Mouse (Mus musculus): ENCODE measurements around the gene Dnajc2. TPM values are rescaled to one million over a fixed set of nuclear protein-coding genes. Genes with fewer than 3 reads are reported as not detected.
A peak's percentile ranks its signal among the peaks of the same experiment; 100 is the strongest.

Dnajc2 gene
- total RNA-seq (2021) = 10 to 100 TPM; 45.8 to 51.6 TPM

DNA sequence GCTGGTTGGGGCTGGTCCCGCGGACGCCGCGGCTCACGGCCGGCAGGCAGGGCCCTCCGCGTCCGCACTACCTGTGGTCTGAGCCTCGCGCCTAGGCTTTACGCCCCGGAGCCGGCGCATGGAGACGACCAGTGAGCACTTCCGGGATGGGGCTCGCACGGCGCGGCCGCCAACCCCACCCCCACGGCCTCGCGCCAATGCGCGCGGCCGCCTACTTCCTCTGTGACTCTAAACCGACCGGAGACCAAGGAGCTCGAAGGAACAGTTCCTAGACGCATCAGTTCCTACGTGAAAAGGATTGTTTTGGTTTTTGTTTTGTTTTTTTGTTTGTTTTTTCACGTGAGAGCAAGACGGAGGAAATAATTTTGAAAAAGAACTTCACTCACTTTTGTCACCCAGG is at the start of gene Dnajc2, which contains the start of gene Psmc2:
Dnajc2 (minus strand) TSS at position 199 of the 400 bp plus-strand sequence.
Psmc2 (plus strand) TSS at position 231 of the 400 bp plus-strand sequence.
- intact Hi-C loops (cut with DNase I) = no loop called here
- DNase-seq = peak; percentile 92

DNA sequence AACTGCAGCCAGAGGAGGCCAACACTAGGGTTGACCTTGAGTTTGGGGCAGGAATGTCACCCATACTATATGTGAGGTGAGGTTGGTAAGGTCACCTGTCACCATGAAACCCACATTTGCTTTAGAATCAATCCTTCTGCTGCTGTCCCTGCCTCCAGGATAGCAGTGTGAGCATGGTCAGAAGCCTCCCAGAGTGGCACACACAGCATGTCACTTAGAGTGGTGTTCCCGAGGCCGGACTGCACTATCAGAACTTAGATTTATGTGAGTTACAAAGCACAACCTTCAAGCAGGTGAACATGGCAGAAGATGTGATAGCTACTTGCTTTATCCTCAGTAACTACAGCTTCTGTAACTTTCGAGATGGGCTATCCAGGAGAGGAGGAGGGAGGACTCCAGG is 46.7 kb upstream of the Dnajc2 start:
- DNase-seq = no peak
- intact Hi-C loops (cut with DNase I) = no loop called here

DNA sequence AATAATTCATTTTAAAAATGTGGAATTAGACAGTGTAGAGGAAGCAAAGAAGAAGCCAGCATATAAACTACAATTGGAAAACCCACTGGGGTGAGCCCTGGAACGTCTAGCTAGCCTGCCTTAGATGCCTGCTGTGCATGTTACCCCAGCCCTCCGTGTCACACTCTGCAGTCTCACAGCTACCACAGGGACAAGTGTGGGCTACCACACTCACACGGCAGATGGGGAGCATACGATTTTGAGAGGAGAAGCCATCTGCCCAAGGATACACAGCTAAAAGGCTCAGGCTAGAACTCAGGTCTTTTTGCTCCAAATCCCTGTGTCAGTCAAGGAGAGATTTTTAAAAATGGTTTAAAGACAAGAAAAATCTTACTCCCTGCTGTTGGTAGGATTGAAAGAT is 43.8 kb upstream of the Dnajc2 start:
- intact Hi-C loops (cut with DNase I) = no loop called here
- DNase-seq = no peak

DNA sequence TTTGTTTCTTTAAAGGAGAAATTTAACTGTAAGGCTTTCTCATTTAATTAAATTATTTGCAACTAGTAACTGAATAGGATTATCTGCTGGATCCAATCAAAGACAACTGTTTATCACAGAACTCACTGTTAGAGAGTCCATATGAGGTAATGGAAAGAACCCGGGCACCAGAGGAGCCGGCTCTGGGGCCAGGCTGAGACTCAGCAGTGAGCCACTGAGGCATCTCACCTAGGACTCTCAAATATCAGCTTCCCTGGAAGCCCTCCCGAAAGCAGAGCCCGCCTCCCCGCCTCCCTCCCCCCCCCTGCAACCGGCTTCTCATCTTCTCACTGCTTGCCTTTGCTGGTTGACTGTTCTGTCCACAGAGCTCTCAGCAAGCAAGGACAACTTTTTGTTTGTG is 42.6 kb upstream of the Dnajc2 start:
- intact Hi-C loops (cut with DNase I) = no loop called here
- DNase-seq = no peak

DNA sequence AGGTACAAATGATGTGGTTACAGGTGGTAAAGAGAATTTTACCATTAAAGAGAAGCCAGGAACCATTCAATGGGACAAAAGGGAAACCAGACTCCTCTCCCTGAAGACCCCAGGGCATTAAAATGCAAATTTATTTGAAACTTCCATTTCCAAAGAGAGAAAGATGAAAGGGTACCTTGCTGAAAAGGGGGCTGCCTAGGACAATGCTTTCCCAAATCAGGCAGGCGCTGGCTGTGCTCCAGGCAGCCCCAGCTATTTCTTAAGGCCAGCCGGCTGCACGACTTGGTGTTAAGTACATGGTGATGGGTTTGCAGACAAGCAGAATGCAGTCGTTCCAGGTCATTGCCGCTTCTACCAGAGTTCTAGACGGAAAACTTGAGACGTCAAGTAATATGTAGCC is 41.3 kb upstream of the Dnajc2 start:
- intact Hi-C loops (cut with DNase I) = no loop called here
- DNase-seq = no peak

DNA sequence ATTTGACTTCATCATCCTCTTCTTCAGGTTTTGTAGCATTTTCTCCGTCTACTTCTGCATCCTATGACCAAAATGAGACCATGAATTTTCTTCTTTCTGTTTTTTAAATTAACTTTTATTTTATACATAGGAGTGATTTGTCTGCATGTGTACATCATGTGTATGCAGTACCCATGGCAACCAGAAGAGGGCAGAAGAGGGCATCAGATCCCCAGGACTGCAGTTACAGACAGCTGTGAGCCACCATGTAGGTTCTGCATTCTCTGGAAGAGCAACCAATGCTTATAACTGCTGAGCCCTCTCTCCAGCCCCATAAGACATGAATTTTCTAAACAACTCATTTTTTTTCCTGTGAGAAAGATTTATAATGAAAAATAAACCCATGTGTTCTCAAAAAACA is 28.9 kb upstream of the Dnajc2 start:
- DNase-seq = peak; percentile 56
- intact Hi-C loops (cut with DNase I) = loop anchor here (10.0 kb wide), 1 partner anchor 701 kb away; no protein-coding TSS in a partner anchor

DNA sequence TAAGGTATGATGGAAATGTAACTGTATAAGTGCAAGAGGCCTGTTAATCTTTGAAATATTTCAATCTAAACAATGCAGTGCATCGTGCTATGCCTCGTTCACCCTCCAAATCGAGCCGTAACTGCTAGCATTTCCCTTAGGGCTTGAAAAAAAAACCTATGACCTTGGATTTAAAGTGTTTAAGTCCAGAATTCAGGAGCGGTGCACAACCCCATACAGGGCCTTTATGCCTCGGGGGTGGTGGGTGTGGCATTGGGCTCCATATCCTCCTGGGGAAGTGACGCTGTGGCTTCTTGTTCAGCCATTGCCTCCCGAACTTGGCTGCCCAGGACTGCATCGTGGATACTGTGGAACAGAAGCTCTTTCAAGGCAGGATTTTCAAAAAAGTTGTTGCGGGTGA is 25.9 kb upstream of the Dnajc2 start:
- no peak for DNase-seq
- intact Hi-C loops (cut with DNase I) = loop anchor here (10.0 kb wide), 1 partner anchor 704 kb away; no protein-coding TSS in a partner anchor

DNA sequence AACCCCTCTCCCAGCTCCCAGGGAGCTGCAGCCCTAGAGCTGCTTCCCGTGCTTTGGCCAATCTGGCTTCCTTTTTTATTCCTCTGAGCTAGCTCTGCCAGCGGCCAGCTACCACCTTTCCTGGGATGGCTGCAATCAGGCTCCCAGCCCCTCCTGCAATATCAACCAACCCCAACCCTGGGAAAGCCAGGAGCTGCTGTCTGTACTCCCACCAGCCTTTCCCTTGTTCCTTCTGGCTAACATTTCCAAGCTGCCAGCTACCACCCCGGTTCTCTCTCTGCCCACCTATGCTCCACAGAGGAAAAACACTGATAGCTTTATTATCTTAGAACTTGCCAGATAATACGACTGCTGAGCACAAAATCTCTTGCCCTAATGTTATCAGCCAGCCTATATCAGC is 19.8 kb upstream of the Dnajc2 start:
- intact Hi-C loops (cut with DNase I) = no loop called here
- no peak for DNase-seq

DNA sequence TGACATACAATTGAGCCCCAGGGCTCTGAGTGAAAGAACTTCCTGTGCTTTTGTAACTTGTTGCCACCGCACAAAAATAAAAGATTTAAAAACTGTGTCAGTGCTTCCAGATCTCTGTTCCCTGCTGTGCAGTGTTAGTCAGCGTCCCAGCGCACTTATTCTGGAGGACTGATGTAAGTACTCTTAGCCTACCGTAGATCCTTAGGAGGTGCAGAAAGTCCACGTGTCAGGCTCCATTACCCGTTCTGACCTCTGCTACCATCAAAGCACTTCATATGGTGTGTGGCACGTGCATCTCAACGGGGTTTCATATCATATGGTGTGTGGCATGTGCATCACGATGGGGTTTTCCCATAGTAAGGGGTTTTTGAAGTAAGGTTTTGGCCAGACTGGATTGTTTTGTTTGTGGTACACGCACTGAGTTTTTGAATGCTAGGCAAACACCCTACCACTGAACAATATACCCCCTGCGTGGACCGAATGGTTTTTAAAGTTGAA is 18.7 kb upstream of the Dnajc2 start:
- intact Hi-C loops (cut with DNase I) = no loop called here
- DNase-seq = no peak

DNA sequence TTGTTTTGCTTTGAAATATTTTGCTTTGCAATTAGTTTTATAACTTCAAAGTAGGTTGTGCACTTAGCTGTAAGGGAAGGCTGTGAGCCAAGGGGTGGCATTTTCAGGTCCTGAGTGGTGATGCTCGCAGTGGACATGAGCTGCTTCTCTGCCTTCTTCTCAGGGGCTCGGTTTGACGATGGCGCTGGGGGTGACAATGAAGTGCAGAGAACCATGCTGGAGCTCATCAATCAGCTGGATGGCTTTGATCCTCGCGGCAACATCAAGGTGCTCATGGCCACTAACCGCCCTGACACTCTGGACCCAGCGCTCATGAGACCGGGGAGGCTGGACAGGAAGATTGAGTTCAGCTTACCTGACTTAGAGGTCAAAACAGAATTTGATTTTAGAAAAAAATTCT is 17.9 kb upstream of the Dnajc2 start:
- intact Hi-C loops (cut with DNase I) = no loop called here
- no peak for DNase-seq

DNA sequence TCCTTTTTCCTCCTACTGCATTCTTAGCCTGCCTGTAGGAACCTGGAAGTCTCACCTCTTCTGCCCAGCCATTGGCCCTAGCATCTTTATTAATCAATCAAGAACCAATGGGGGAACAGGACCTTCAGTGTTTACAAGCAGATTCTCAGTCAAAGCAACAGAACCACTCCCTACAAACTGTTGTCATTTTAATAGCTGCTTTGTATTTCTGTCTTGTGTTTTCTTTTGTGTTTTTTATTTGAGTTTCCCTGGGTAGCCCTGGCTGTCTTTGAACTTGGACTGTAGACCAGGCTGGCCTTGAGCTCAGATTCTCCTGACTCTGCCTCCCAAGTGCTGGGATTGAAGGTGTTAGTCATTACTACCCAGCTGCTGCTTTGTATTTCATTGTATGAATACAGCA is 7.1 kb upstream of the Dnajc2 start:
- no peak for DNase-seq
- intact Hi-C loops (cut with DNase I) = no loop called here

DNA sequence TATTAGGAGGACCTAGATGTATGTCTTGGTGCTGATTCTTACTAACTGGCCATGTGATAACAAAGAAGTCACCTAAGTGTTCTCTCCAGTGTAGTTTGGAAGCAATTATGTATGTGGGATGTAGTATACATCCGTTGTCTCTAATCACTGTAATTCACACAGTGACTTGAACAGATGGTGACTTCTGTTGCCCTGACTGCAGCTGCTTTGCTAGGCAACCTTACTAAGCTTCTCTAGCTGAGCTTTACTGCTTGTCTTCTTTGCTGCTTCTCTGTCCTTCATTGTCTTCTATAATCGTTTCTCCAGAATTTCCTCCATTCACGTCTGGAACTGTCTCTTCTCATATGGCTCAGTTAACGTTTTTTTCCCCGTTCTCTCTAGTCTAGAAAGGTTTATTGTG is 4.0 kb upstream of the Dnajc2 start:
- no peak for DNase-seq
- intact Hi-C loops (cut with DNase I) = no loop called here

DNA sequence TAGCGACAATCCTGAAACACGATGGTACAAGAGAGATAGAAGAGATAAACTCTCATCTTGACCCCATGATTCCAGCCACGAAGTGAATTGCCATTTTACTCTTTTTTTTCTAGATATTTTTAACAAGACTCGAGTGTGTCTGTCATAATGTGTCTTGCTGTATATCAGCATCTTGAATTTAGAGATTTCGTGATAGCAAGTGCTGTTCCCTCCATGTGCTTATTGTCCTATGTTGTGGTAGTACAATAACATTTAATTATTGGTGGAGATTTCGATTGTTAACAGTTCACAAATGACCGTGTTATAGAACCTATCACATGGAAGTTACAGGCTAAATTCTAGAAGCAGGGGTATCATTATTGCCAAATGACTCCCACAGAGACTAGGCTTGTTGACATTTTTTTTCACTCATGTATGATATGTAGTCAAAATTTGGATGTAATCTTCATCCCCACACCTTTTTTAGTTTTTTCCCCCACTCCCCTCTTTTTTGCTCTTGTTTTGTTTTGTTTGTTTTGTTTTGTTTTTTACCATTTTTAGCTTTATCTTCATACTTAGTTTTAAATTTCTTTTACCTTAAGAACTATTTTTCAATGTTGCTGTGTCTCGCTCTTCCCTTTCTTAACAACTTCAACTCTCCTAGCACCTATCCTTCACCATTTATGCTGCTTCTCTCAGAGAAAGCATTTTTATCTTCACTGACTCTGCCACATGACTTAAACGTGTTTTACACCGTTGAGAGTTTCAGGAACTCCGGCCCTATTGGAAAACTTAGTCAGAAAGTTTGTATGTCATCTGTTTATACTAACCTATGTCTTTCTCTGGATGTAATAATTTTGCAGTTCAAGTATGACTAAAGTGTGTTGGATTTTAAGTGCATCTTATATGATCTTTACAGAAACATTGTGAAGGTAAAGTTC is 2.4 kb upstream of the Dnajc2 start:
- intact Hi-C loops (cut with DNase I) = no loop called here
- DNase-seq = no peak

DNA sequence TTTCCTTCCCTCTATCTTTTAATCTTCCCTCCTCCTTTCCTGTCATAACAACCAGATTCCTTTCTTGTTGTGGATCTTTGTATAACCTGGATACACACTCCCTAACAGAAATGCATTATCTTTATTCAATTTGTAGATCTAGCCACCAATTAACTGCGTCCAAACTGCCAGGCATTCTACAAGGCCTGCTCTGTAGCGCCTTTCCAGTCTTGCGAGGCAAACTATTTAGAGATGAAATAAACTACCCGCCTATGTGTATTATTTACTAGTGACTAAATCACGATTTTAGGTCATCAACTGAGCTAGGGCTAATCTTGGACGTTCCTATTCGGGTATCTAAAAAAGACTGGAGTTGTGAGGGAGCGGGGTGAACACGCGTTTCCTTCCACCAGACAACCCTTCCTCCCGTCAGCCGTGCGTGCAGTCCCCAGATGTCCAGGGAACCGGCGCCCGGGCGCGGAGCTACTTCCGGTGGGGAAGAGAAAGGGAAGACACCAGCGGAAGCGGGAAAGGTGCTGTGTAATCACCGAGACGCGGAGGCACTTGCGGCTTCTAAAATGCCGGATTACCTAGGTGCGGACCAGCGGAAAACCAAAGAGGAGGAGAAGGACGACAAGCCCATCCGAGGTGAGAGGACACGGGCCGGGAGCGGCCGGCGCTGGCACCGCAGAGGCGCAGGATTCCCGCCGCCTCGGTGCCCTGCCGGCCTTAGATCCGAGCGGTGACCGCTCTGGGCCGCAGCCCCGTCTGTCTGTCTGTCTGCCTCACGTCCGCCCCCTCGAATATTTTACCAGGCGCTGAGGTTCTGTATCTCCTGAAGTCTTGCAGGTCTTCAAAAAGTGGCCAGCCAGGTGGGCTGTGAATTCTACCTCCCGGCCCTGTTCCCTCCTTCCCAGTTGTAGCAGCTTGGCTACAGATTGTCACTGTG is 1.5 kb upstream of the Dnajc2 start:
- intact Hi-C loops (cut with DNase I) = no loop called here
- DNase-seq = peak; percentile 93

DNA sequence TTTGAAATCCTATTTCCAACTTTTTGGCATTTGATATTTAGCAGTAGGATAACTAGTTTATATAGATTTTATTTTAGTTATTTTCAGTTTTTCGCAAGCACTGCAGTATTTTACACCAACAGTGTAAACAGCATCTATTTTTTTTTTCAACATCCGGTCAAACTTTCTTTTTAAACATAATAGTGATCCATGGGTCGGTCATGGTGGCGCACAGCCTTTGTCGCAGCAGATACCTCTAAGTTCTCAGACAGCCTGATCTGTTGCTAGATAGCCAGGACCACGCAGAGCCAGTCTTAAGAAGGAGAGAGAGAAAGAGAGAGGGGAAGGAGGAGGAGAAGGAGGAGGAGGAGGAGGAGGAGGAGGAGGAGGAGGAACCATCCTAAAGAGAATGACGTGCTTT is 725 bp upstream of the Dnajc2 start:
- intact Hi-C loops (cut with DNase I) = no loop called here
- DNase-seq = no peak

DNA sequence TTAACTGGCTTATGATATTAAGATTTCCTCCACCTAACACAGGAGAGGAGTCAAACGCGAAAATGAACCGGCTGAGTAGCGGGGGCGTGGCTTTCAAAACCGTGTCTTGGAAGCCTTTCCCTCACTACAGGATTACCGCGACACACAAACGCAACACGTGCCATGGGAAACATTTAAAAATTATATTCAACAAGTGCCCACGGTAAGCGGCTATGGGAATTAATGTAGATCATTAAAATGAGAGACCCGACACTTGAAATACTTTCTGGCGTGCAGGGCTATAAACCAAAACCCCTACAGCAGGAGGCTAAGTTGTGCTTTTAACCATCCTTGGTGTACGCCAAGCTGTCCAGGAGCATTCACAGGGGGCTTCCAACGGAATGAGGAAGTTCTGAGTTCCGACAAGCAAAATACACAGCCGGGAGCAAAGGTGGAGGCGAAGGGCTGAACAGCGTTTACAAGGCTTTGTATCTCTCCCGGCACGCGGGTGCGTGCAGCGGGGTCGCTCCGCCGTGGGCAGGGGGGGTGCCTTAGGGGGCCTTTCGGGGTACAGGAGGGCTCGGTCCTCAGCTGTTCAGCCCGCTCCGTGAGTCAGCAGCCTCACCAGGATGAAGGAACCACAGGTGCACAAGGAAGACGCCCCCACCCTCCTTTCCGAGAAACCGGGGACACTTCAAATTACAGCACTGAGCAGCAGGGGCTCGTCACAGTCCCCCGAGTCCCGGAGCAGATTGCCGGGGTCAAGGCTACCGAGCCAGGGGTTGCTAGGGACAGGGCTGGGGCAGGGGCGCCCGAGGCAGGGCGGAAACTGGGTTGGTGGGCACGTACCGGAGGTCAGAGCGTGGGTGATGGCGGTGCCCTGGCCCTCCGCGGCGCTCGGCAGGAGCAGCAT is 644 bp downstream of the Dnajc2 start:
- intact Hi-C loops (cut with DNase I) = loop anchor here (5.0 kb wide), 1 partner anchor 733 kb away; no protein-coding TSS in a partner anchor
- no peak for DNase-seq

DNA sequence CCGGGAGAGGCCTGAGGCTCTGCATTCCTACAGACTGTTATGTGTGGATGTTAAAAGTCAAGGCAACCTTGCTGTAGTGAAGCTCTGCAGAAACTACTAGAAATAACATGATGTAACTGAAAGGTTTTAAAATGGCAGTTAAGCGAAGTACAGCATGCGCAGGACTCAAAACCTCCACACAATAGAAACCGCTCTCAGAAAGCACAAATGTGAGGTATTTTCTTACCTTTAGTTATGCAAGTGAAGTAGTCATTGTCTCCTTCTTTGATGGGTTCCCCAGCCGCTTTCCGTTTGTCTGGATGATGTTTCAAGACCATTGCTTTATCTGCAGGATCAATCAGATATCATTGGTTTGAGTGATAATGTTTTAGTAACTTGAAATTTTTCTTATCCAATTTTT is 8.6 kb downstream of the Dnajc2 start:
- no peak for DNase-seq

DNA sequence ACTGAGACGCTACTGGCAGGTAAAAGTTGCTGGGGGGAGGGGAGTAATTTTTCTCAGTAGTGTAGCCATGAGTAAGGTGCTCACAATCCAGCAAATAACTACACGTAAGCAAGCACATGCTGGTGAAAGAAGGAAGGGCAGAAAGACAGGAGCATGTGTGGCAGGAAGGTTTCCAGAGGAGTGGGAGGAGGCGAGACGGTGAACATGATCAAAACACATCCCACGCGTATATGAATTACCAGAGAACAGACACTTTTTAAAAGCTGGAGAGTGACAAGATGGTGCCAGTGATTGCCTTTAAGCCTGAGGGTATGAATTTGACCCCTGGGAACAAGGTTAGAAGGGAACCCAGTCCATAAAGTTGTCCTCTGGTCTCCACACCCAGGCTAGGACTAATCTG is 15.2 kb downstream of the Dnajc2 start:
- intact Hi-C loops (cut with DNase I) = no loop called here
- DNase-seq = no peak

More for the DNA sequence above, 8.6 kb downstream of the Dnajc2 start:
- intact Hi-C loops (cut with DNase I) = no loop called here

DNA sequence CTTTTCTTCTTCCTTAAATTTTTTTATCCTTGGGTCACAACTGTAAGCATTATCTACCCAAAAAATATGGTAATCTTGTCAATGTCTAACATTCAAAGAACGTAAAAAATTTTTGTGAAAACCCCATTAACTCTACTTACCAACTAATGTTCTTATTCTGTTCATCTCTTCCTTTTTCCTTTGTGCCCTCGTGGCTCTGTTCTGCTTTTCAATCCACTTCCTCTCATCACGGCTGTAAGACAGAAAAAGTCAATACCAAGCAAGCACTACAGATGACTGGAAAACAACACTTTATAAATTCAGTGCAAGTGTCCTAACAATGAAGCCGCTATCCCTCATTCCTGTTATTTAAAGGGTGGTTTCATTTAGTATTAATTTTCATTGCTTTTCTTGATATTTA is 16.5 kb downstream of the Dnajc2 start:
- no peak for DNase-seq
- intact Hi-C loops (cut with DNase I) = no loop called here

DNA sequence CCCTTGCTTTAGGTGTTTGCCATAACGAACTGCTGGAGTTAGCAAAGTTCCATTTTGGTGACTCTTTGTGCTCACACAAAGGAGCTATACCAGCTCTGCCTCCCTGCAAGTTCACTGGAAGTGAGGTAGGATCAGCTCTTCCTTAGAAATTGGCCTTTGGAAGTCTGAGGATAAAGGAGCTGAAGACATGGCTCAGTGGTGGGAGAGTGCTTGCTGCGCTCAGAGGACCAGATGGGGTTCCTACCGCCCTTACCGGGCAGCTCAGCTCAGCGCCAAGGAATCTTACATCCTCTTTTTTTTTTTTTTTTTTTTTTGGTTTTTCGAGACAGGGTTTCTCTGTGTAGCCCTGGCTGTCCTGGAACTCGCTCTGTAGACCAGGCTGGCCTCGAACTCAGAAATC is 39.1 kb downstream of the Dnajc2 start:
- intact Hi-C loops (cut with DNase I) = no loop called here
- DNase-seq = no peak

Measured in left cerebral cortex, postnatal 4 days (tissue).